Mouse (Mus musculus) CH12.LX (cell line): ENCODE data around the gene Nbea.

Source experiments
- CTCF ChIP-seq, 2 experiments: IDR thresholded peaks in 1 of 2; conservative IDR thresholded peaks in 1 of 2; 2 replicates each; pipeline ENCODE4 v1.5.1; 2011 to 2012; ENCODE audit warnings: low read depth in 2 of 2, low read length in 2 of 2, improper control_type of control experiment in 1 of 2, inconsistent platforms in 1 of 2, mild to moderate bottlenecking in 1 of 2, moderate library complexity in 1 of 2
- JUN ChIP-seq: IDR thresholded peaks from 2 replicates; pipeline ENCODE4 v1.6.1; 2011; ENCODE audit warnings: low read depth, mild to moderate bottlenecking, low read length, improper control_type of control experiment, moderate library complexity; ENCODE audit not compliant: insufficient read depth
- MXI1 ChIP-seq: IDR thresholded peaks from 2 replicates; pipeline ENCODE4 v1.6.1; 2011; ENCODE audit warnings: mild to moderate bottlenecking, low read depth, low read length, improper control_type of control experiment
- UBTF ChIP-seq: IDR thresholded peaks from 2 replicates; pipeline ENCODE4 v1.6.1; 2012; ENCODE audit warnings: low read depth, mild to moderate bottlenecking, inconsistent platforms, low read length, improper control_type of control experiment, moderate library complexity
- USF1 ChIP-seq: IDR thresholded peaks from 2 replicates; pipeline ENCODE4 v1.6.1; 2014; ENCODE audit warnings: low read depth, mild to moderate bottlenecking, inconsistent platforms, low read length, improper control_type of control experiment

DNA sequence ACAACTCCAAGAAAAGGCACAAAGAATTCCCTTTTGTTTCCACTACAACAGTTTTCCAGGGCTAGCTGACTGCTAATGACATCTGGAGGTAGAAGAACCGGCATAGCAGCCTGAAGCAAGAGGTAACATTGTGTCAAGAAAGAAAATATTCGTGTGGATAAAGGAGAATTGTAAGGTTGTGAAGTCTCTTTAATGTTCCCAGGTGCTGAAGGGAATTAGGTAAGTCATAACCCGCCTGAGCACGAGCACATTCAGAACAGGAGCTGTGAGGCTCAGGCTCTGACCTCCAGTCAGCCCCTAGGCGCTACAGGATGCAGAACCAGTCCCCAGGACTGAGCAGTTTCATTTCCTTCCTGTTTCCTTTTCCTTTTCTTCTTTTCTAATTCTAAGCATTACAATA, 86.4 kb downstream of the Nbea start:
- no peak for TF ChIP-seq MXI1
- no peak for TF ChIP-seq CTCF (conservative IDR thresholded peaks at IDR 0.05 in 1 of 2, IDR thresholded peaks at IDR 0.05 in 1 of 2; ENCODE audit: low read depth in 2 of 2, low read length in 2 of 2)
- TF ChIP-seq UBTF = no peak
- TF ChIP-seq JUN = no peak
- no peak for TF ChIP-seq USF1
